Mouse (Mus musculus): Measurements from ENCODE around the gene Gm9376.

GRCm38 (mm10) chr14:118311703-118312102 is 44.9 kb downstream of the Gm9376 start:
- no peak for TF ChIP-seq POLR2A (IDR thresholded peaks at IDR 0.05; ENCODE audit: control insufficient read depth, low read depth, low read length)
- TF ChIP-seq CTCF (IDR thresholded peaks at IDR 0.05; ENCODE audit: control insufficient read depth, insufficient read depth, insufficient replicate concordance, low read depth, low read length) = no peak
